Mouse (Mus musculus): ENCODE data around the gene Ube2q1. TPM values are rescaled to one million over a fixed set of nuclear protein-coding genes. Genes with fewer than 3 reads are reported as not detected.

The Ube2q1 gene
- polyA plus RNA-seq, 1 experiment = 26.2 TPM

- WGBS = 84% methylated on average over 12 of the region's 12 CpGs
Measured at GRCm38 (mm10) chr3:89820311-89821095, 47.1 kb downstream of the Ube2q1 start.

GRCm38 (mm10) chr3:89821096-89821513, 47.7 kb downstream of the Ube2q1 start:
- Histone ChIP-seq H3K36me3 (ENCODE audit: control insufficient read depth, insufficient read depth, low read length) (no peaks in the 10 kb centered on the region), H3K4me3 (ENCODE audit: low read depth, low read length) (no peak overlapping the region), H3K4me1 (ENCODE audit: control insufficient read depth, insufficient read depth, insufficient read length, low read length) (no peaks in the 10 kb centered on the region), H3K27me3 (ENCODE audit: control insufficient read depth, insufficient read depth, low read length) (no peaks in the 10 kb centered on the region; the same call in 1 of the 2 replicates), H3K27ac (ENCODE audit: insufficient read depth, low read depth, low read length) (no peak overlapping the region)
- WGBS = 80% methylated on average over 11 of the region's 11 CpGs
- no peak for TF ChIP-seq CTCF (IDR thresholded peaks at IDR 0.05; ENCODE audit: extremely low read depth, insufficient read length, insufficient replicate concordance, low read depth, low read length)
- TF ChIP-seq POLR2A (IDR thresholded peaks at IDR 0.05; ENCODE audit: low read depth, low read length) = no peak

More at GRCm38 (mm10) chr3:89820311-89821095, 47.1 kb downstream of the Ube2q1 start:
- H3K4me3 ChIP-seq (ENCODE audit: low read depth, low read length) = no peak overlapping the region
- H3K4me1 ChIP-seq (ENCODE audit: control insufficient read depth, insufficient read depth, insufficient read length, low read length) = no peaks in the 10 kb centered on the region
- H3K27me3 ChIP-seq (ENCODE audit: control insufficient read depth, insufficient read depth, low read length) = no peaks in the 10 kb centered on the region; the same call in 1 of the 2 replicates
- no peak overlapping the region for H3K27ac ChIP-seq (ENCODE audit: insufficient read depth, low read depth, low read length)
- no peaks in the 10 kb centered on the region for H3K36me3 ChIP-seq (ENCODE audit: control insufficient read depth, insufficient read depth, low read length)
- TF ChIP-seq CTCF (IDR thresholded peaks at IDR 0.05; ENCODE audit: extremely low read depth, insufficient read length, insufficient replicate concordance, low read depth, low read length) (no peak), POLR2A (IDR thresholded peaks at IDR 0.05; ENCODE audit: low read depth, low read length) (no peak)

- Histone ChIP-seq H3K4me1 (ENCODE audit: control insufficient read depth, insufficient read depth, insufficient read length, low read length) (no peaks in the 10 kb centered on the region), H3K27me3 (ENCODE audit: control insufficient read depth, insufficient read depth, low read length) (no peaks in the 10 kb centered on the region; the same call in 1 of the 2 replicates), H3K27ac (ENCODE audit: insufficient read depth, low read depth, low read length) (no peak overlapping the region), H3K4me3 (ENCODE audit: low read depth, low read length) (no peak overlapping the region), H3K36me3 (ENCODE audit: control insufficient read depth, insufficient read depth, low read length) (no peaks in the 10 kb centered on the region)
- 59% methylated on average over 10 of the region's 10 CpGs for WGBS
- TF ChIP-seq POLR2A (IDR thresholded peaks at IDR 0.05; ENCODE audit: low read depth, low read length) (no peak), CTCF (IDR thresholded peaks at IDR 0.05; ENCODE audit: extremely low read depth, insufficient read length, insufficient replicate concordance, low read depth, low read length) (no peak)
Measured at GRCm38 (mm10) chr3:89821548-89822480, 48.4 kb downstream of the Ube2q1 start.

GRCm38 (mm10) chr3:89823594-89823993, 50.2 kb downstream of the Ube2q1 start:
- 45% methylated on average over 2 of the region's 2 CpGs for WGBS
- Histone ChIP-seq H3K27me3 (ENCODE audit: control insufficient read depth, insufficient read depth, low read length) (no peaks in the 10 kb centered on the region; the same call in 1 of the 2 replicates), H3K36me3 (ENCODE audit: control insufficient read depth, insufficient read depth, low read length) (no peaks in the 10 kb centered on the region), H3K27ac (ENCODE audit: insufficient read depth, low read depth, low read length) (no peak overlapping the region), H3K4me1 (ENCODE audit: control insufficient read depth, insufficient read depth, insufficient read length, low read length) (no peaks in the 10 kb centered on the region), H3K4me3 (ENCODE audit: low read depth, low read length) (no peak overlapping the region)
- TF ChIP-seq CTCF (IDR thresholded peaks at IDR 0.05; ENCODE audit: extremely low read depth, insufficient read length, insufficient replicate concordance, low read depth, low read length) = no peak

- peaks cover 6% of the 10 kb centered on the region for H3K27me3 ChIP-seq (ENCODE audit: control insufficient read depth, insufficient read depth, low read length)
- no peak overlapping the region for H3K27ac ChIP-seq (ENCODE audit: insufficient read depth, low read depth, low read length)
- no peaks in the 10 kb centered on the region for H3K36me3 ChIP-seq (ENCODE audit: control insufficient read depth, insufficient read depth, low read length)
- WGBS = 76% methylated on average over 3 of the region's 3 CpGs
- no peak for TF ChIP-seq CTCF (IDR thresholded peaks at IDR 0.05; ENCODE audit: extremely low read depth, insufficient read length, insufficient replicate concordance, low read depth, low read length)
- no peaks in the 10 kb centered on the region for H3K4me1 ChIP-seq (ENCODE audit: control insufficient read depth, insufficient read depth, insufficient read length, low read length)
- H3K4me3 ChIP-seq (ENCODE audit: low read depth, low read length) = no peak overlapping the region
Measured at GRCm38 (mm10) chr3:89826295-89826694, 52.9 kb downstream of the Ube2q1 start.

GRCm38 (mm10) chr3:89830815-89831591, 57.6 kb downstream of the Ube2q1 start, which contains the start of gene She:
She (plus strand) TSS chr3:89831370.
- peak within 1 kb of the TSS; percentile 64 for H3K4me3 ChIP-seq (ENCODE audit: low read depth, low read length)
- H3K36me3 ChIP-seq (ENCODE audit: control insufficient read depth, insufficient read depth, low read length) = no peaks in the 10 kb centered on the region
- WGBS = 3% methylated on average over 96 of the region's 96 CpGs
- H3K4me1 ChIP-seq (ENCODE audit: control insufficient read depth, insufficient read depth, insufficient read length, low read length) = peaks cover 7% of the 10 kb centered on the region
- H3K27me3 ChIP-seq (ENCODE audit: control insufficient read depth, insufficient read depth, low read length) = peaks cover 19% of the 10 kb centered on the region
- no peak within 1 kb of the TSS; the same call in 1 of the 2 replicates for H3K27ac ChIP-seq (ENCODE audit: insufficient read depth, low read depth, low read length)
- TF ChIP-seq CTCF (IDR thresholded peaks at IDR 0.05; ENCODE audit: extremely low read depth, insufficient read length, insufficient replicate concordance, low read depth, low read length) (no peak), POLR2A (IDR thresholded peaks at IDR 0.05; ENCODE audit: low read depth, low read length) (no peak)

Other genes with a start within 250 kb of the Ube2q1 start
- gene Adar, start 58.6 kb upstream of the Ube2q1 start, polyA plus RNA-seq (2012; rRNA removed) = 13.8 and 26.3 TPM in 2 replicates
- 0.53 and 0.93 TPM in 2 replicates for gene Chrnb2, start 9.0 kb upstream of the Ube2q1 start, polyA plus RNA-seq (2012; rRNA removed)
- gene She, start 57.8 kb downstream of the Ube2q1 start, polyA plus RNA-seq (2012; rRNA removed) = 0.56 and 0.79 TPM in 2 replicates
- 3.0 and 3.7 TPM in 2 replicates for gene Il6ra, start 139.6 kb downstream of the Ube2q1 start, polyA plus RNA-seq (2012; rRNA removed)
- gene Atp8b2, start 189.9 kb downstream of the Ube2q1 start, polyA plus RNA-seq (2012; rRNA removed) = 8.3 and 13.5 TPM in 2 replicates
- 11.6 and 22.1 TPM in 2 replicates for gene Hax1, start 225.2 kb downstream of the Ube2q1 start, polyA plus RNA-seq (2012; rRNA removed)